Mouse (Mus musculus) spleen, postnatal 14 days (tissue): ENCODE data around the gene Kcnip3.

Source experiments
- DNase-seq, 2 experiments: peaks; one replicate each; pipeline ENCODE4 v3.0.0; 2021 to 2022; ENCODE audit warnings: low spot score in 2 of 2

Kcnip3 gene

DNA sequence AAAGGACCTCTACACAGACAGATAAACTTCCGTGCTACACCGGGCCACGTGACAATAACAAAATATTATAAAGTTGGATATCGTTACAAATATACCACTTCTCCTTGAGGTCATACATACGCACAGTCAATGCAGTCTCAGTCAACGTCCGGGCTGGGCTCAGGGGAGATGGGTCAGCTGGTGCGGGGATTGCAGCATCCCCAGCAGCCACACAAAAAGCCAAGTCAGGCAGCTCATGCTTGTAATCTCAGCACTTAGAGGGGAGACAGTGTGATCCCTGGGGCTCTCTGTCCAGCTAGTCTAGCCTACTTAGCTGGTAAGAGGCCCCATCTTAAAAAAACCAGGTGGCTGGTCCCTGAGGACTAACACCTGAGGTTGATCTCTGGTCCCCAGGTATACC, 50.6 kb downstream of the Kcnip3 start:
- DNase-seq = no peak

DNA sequence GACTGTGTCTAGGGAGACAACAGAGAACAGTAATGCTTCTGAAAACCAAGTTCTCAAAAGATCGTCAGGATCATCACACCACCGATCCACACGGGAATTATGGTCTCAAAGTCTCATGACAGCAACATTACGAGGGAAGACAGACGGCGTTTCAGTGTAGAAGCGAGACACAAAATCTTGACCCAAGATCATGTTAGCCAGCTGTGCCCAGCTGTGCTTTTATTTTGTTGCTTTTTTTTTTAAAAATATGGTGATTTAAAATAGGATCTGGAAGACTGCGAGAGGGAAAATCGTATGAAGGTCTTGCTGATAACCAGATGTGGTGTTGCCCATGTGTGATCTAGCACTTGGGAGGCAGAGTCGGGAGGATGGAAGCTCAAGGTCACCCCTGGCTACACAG, 51.2 kb downstream of the Kcnip3 start:
- no peak for DNase-seq

- DNase-seq = no peak
These were observed 51.7 kb downstream of the Kcnip3 start for GRCm38 (mm10) chr2:127470183-127470582.

DNA sequence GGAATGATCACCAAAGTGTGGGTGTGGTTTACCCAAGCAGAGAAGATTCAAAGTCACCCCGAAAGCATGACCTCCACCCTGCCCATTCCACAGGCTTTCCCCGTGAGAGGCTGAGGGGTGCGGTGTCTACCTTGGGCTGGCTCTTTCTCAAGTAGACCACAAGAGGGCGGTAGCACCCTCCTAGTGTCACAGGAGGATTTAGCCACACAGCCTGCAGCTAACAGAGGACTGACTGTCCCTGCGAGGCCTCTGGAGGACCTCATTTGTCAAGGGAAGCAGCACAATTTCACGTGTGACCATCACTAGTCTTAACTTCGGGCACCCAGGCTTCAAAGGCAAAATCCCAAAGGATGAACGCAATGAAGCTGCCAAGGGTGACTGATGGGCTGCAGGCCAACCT, 59.6 kb downstream of the Kcnip3 start:
- DNase-seq = peak in 1 of 2 experiments; percentile 25

GRCm38 (mm10) chr2:127461351-127461750, 60.5 kb downstream of the Kcnip3 start:
- DNase-seq = no peak

DNA sequence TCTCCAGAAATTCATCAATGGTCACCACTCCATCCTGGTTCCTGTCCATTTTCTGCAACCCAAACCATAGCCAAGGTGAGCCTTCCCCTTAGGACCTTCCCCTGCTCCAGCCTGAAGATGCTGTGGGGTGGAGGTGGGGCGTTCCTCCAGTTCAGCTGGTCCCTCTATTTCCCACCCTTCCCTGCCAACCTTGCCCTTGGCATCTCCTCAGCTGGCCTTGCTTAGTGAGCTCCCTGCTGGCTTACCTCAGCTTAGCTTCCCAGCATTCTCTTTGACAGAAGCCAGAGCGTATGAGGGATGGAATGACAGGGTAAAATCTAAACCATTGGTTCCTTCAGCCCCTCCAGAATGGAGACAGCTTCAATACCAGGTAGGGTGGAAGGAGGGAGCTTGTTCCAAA, 62.6 kb downstream of the Kcnip3 start:
- DNase-seq = no peak

GRCm38 (mm10) chr2:127453764-127454163, 68.1 kb downstream of the Kcnip3 start:
- peak; percentile 44 to 55 for DNase-seq

DNA sequence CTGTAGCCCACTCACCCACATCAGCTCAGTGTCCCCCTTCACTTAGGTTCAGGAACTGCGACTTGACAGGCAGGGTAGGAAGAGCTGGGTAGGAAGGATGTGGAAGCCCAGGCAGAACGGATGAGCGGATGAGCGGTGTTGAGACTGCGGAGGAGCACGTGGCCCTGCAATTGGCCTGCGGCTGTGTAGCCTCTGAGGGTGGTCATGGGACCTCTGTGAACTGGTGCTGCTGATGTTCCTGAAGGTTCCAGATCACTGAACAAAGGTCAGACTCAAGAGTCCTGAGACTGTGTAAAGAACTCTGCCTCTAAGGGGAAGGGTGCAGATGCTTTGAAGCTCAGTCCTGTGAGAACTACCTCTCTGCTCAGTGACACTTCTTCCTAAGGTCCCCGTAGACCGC, 68.8 kb downstream of the Kcnip3 start:
- no peak for DNase-seq

- DNase-seq = no peak
These were observed 70.1 kb downstream of the Kcnip3 start for GRCm38 (mm10) chr2:127451748-127452147.

DNA sequence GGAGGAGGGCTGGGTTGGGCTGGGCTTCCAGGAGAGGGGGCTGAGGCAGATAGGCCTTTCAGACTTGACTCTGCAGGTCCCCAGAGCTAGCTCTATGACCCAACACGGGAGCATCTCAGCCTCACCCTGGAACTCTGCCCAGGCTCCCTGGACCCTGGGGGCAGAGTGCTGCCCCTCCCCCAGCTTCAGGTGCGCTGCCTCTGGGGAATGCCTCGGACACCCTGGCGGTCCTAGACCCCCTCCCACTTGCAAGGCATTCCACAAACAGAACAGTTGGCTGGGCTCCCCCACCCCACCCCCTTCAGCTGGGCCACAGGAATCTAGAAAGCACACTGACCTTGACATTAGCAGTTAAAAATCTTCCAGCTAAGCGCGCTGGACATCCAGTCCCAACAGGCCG, 72.2 kb downstream of the Kcnip3 start:
- no peak for DNase-seq

GRCm38 (mm10) chr2:127446847-127447246, 75.0 kb downstream of the Kcnip3 start:
- no peak for DNase-seq

- DNase-seq = peak; percentile 73 to 85
These were observed 77.7 kb downstream of the Kcnip3 start, which contains the start of gene Fahd2a for GRCm38 (mm10) chr2:127444055-127444789. TSS of gene Fahd2a (minus strand) at chr2:127444565.

DNA sequence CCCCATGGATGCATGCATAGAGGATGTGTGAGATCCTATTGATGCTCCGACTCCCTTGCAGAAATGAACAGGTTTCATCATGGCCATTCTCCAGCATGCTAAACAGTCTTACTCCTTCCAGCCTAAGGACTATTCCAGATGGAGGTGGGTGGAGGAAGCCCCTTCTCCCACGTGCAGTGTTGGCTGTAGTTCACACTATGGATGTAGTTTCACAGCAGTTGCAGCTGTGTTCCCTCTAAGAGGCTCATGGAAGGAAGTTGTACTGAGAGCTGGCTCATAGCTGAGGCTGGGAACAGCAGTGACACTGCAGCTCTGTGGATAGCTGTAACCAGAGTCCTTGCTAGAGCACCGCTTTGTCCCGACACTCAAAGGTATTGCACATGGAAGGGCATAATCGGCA, 84.2 kb downstream of the Kcnip3 start:
- DNase-seq = no peak

DNA sequence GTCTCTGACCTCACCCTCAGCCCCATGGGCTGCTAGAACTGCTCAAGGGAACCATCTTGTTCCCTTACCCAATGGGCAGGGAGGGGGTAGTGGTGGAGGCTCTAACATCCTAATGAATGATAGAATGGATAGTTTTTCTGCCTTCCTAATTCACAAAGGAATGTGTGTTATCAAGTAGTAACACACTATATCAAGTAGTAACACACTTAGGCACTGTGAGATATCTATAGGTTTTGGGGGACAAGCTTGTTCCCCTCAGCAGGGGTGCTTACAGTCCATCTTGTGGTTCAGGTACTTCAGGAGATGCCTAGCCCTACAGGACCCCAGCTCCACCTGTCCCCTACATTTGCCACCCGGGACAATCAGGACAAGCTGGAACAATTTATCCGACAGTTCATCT, 86.3 kb downstream of the Kcnip3 start:
- DNase-seq = no peak

- DNase-seq = peak in 1 of 2 experiments; percentile 28
These were observed 86.8 kb downstream of the Kcnip3 start for GRCm38 (mm10) chr2:127435135-127435534.

- no peak for DNase-seq
These were observed 88.2 kb downstream of the Kcnip3 start for GRCm38 (mm10) chr2:127433487-127434295.

GRCm38 (mm10) chr2:127430238-127430637, 91.7 kb downstream of the Kcnip3 start:
- DNase-seq = no peak

- no peak for DNase-seq
These were observed 96.9 kb downstream of the Kcnip3 start, which contains the start of gene Gpat2 for GRCm38 (mm10) chr2:127424977-127425376. TSS of gene Gpat2 (plus strand) at chr2:127425199.

- no peak for DNase-seq
These were observed 103.5 kb downstream of the Kcnip3 start for GRCm38 (mm10) chr2:127418266-127418970.

- no peak for DNase-seq
These were observed 105.2 kb downstream of the Kcnip3 start for GRCm38 (mm10) chr2:127416706-127417105.

DNA sequence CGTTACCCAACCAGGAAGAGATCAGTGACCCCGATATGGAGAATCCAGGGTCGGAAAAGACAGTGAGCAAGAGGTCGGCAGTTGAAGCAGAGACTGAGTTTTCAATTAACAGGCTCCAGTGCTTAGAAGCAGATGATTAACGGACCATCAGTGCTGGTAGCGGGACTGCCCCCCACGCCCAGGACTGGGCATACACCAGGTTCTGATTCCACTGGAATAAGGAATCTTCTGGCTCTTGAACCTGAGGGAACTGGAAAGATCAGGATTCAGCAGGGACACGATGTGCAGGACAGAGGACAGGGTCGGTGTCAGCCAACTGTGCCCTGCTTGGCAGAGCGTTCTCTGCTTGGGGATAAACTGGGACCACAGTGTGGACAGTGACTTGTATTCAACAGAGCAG, 106.1 kb downstream of the Kcnip3 start:
- DNase-seq = no peak

DNA sequence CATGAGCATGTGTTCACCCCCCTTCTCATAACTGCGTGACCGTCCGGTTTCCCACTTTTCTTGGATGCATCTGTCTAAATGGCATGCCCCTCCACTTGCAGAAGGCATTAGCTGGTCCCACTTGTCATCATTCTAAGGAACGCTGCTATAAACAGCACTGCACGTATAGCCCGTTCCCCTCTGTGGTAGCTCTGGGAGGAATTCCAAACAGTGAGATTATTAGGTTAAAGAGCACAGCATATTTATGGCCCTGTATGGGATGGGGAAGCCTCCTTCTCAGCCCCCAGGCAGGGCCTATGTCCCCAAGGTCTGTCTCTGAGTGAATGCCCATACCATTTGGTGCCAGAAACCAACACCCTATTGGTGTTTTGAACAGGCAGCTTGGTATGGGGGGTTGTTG, 110.8 kb downstream of the Kcnip3 start:
- DNase-seq = no peak
